Mouse (Mus musculus) kidney, embryonic 15.5 days (tissue): ENCODE measurements around the gene Ankef1. TPM values are rescaled to one million over a fixed set of nuclear protein-coding genes. Genes with fewer than 3 reads are reported as not detected.

ENCODE experiments used
- polyA plus RNA-seq: library from polyadenylated mRNA; unstranded; fragments of >200 nt; fragmentation: Nextera tagmentation; extraction: Ambion mirVana; gene quantifications from 2 replicates; pipeline ENCODE4 v1.2.1, GENCODE M21; 2015

Gene Ankef1
- polyA plus RNA-seq, 1 experiment from 2014 or later = 0.25 TPM

Other genes with a start within 250 kb of the Ankef1 start
- gene Pak7, start 113.9 kb upstream of the Ankef1 start, polyA plus RNA-seq = 1.2 and 1.9 TPM in 2 replicates
- gene Snap25, start 211.5 kb downstream of the Ankef1 start, polyA plus RNA-seq = 2.1 and 6.7 TPM in 2 replicates